Mouse (Mus musculus) layer of hippocampus, postnatal 25 days (tissue): ENCODE measurements around the gene Npy4r. TPM values are rescaled to one million over a fixed set of nuclear protein-coding genes. Genes with fewer than 3 reads are reported as not detected.

Experiments
- DNase-seq, 2 experiments: peaks; one replicate each; pipeline ENCODE4 v3.0.0; 2022; ENCODE audit warnings: mixed read lengths in 2 of 2, low spot score in 1 of 2; ENCODE audit errors: extremely low spot score in 1 of 2
- total RNA-seq, 2 experiments: library from RNA; stranded (reverse); gene quantifications; 2 replicates each; pipeline ENCODE4 v1.2.3; 2021

The Npy4r gene
- total RNA-seq, result not detected

DNA sequence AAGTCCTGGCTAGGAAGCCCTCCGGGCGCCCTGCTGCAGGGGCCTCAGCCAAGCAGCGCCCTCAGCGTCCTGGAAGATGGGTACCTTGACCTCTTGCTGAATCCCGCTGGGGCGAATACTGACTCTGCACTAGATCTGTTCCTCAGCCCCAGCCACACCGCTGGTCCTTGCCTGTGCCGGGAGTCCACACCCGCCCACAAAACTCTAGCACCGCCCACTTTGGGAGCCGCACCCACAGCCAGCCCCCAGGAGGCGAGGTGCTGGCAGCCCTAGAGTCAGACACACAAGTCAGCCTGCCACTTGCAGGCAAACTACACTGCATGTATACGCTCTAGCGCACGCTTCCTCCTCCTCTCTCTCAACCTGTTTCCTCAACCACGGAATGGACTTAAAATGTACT, at the start of gene Npy4r:
Gene Npy4r, minus strand, starts transcription at position 148 of the 400 bp plus-strand sequence.
- no peak for DNase-seq

DNA sequence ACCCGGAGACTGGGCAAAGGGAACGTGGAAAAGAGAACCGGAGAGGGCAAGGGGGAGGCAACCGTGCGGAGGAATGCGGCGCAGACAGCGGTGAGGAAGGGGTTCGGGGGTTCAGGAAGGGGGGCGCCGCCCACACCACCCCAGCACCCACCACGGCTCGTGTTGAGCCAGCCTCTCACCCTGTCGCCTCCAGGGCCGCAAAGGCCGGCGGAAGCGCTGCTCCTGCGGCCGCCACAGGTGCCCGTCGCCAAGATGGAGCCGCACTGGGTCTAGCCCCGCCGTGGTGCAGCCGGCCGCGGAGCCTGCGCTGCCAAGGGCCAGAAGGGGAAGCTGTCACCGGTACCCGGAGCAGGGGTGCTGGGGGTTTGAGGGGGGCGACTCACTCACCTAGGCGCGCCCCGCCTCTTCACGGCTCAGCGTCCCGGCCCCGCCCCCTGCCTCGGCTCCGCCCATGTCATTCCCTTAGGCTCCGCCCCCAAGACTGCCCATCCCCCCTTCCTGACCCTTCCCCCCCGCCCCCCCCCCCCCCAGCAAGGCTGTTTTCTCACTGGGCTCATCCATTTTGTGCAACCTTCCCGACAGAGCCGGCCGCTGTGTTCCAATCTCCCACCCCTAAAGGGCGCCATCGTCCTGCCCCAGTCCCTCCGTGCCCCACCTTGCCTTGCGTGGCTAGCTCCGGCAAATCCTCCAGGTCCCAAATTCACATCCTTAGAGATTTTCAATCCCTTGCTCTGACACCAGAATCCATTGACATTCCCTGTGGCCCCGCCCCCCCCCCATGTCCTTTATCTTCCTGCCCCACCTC, 49.1 kb upstream of the Npy4r start, which contains the start of gene Gprin2:
Gene Gprin2, minus strand, starts transcription at position 423 of the 805 bp plus-strand sequence.
- peak in 1 of 2 experiments; percentile 38 for DNase-seq

DNA sequence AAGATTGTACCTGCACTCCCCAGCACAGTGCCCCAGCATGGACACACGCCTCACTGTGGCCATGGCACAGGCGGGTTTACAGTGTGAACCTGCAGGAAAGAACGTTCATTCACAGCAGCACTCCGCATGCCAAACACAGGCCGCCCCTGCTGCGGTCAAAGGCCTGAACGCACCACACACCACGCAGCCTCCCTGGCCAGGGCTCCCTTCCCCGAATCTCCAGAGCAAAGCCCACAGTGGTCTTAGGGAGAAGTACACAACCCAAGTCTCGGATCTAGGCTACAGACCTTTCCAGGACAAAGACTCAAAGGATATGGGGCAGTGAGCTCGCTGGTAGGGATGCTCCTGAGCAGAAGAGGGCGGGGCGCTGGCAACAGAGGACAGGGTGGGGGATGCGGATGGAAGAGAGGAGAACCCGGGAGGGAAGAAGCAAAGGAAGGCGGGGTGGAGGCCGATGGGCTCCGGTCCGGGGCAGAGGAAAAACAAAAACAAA, 48.5 kb upstream of the Npy4r start:
- peak in 1 of 2 experiments; percentile 10 for DNase-seq

DNA sequence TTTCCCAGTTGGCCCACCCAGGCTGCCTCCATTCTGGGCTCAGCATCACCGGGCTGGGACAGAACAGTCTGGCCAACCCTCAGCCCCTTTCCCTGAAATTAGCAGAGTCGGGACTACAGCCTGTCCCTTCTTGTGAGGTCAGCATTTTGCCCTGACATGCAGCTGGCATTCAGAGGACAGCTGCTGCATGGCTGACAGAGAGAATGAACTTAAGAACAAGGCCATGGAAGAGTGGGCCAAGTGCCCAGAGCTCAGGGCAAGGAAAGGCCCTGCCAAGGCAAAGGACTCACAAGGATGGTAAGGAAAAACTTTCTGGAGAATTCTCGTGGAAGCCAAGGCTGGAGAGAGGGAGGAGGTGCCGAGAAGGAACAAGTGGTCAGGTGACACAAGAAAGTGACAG, 44.4 kb upstream of the Npy4r start:
- DNase-seq, result no peak

DNA sequence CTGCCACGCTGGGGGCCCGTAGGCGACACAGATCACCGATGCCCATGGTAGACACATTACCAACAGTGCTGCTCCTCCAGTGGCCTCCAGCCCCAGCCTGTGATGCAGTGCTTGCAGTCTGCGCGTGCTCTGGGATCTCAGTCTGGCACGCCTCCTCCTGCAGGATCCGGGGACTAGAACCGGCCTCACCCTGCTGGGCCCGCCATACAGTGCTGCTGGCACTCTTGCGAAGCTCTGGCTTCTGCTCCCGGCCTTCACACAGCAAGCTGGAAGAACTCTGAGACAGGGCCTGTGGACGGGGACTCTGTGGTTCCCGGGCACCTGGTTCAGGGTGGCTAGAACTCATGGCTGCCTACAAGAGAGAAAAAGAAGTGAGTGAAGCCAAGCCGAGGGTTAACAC, 43.2 kb upstream of the Npy4r start:
- DNase-seq, result no peak

DNA sequence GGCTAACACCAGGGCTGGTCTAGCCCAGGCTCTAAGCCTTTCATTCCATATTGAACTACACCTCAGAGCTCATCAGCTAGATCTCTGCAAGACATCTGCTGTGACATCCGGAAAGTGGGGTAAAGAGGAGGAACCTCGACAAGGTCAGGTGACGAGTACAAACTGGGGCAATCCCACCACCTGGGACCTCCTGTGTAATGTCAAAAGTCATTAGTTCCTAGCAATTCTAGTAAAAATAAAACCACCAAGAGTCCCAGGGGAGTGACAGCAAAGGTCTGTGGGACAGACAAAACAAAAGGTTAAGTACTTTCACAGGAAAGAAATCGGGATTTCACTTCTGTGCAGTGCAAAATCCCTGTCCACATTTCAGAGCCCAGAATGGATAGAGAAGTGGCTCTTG, 41.6 kb upstream of the Npy4r start:
- no peak for DNase-seq

DNA sequence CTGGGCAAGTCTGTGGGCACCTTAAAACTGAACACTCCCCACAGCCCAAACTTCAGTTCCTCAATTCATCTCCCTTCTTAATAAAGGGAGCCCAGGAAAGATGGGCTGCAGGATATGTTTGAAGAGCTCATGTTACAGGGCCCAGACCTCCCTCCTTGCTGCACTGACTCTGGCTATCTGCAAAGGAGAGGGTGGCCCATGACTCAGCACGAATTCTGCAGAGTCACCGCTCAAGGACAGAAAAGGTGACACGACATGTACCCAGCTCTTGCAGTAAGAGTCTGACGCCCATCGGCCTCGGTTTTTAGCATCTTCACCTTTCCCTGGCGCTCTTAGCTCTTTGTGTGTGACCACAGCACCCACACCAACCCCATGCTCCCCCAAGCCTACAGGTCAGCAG, 38.1 kb upstream of the Npy4r start:
- DNase-seq, result no peak

DNA sequence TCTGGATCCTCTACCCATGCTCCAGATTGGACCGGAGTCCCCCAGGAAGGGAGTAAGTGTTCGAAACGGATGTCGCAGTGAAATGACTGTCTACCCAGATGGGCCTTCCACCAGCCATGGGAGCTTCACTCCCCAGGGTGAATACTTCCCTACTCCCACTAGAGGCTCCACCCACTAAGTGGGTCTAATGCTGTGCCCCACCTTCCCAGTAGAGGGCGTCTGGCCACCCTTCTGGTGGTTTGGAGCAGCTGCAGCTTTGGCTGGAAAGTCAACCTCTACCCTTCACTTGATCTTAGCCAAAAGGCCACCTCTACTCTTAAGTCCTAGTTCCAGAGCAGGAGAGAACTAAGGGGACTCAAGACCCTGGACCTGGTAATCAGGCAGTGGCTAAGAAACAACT, 36.3 kb upstream of the Npy4r start:
- peak in 1 of 2 experiments; percentile 44 for DNase-seq

DNA sequence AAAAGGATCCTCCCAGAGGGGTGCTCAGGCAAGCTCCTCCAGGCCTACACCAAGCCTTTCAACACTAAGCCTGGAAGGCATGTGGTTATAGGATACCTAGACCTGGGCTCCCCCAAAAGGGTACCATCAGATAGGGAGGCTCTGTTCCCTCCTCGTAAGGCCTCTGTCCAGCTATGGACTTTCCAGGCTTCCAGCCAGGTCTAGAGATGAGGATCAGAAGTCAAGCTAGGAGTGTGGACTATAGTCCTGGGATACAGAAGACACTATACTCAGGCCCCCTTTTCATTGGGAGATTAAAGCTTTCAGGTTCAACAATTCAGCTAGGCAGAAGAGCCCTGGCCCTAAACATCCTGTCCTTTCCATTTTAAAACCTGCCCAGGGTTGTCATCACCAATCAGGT, 30.8 kb upstream of the Npy4r start:
- no peak for DNase-seq

DNA sequence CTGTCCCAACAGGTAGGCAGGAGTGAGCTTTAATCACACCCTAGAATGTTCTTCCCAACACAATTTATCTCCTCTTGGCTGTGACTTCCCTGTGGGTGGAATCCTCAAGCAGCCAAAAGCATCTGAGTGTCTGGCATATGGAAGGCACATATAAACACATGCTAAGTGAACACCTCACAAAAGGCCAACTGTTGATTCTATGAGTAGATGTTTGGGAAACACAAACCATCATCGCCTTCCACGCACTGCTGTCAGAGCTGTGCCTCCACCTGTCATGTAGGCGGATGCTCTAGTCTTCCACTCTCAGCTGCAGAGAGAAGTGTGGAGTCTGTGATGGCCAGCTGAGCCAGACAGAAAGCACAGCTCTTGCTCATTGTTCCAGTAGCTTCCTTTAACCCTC, 27.1 kb upstream of the Npy4r start:
- DNase-seq, result peak in 1 of 2 experiments; percentile 27

DNA sequence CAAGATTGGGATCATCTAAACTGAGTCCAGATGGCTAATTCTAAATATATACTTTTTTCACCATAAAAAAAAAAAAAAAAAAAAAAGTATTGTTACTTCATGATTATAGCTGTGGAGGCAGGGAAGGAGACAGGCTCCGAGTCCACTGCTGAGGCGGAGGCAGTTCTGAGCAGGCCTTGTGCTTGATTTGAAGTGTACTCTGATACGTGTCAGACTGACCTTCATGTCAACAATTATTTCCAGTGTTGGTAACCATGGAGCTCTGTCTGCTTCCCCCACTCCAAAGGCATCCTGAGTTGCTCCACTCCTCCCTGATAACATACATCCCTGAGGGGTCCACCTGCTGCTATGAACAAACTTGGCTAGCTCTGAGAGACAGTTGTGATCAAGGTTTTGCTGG, 18.8 kb upstream of the Npy4r start:
- no peak for DNase-seq

DNA sequence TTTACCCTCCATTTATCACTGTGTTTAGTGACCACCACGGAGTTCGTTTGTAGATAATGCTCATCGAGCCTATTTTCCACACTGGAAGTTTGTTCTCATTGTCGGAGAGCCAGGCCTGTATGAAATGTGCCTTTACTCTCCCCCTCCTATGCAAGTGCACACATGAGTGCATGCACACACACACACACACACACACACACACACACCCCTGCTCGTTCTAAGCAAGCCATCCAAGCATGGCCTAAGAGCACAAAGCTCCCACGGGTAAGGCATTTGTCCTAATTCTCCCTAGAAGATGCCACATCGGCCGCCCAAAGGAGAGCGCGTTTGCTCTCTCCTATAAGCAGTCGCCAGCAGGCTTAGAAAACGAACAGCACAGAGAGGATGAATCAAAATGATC, 3.5 kb upstream of the Npy4r start:
- DNase-seq, result no peak

DNA sequence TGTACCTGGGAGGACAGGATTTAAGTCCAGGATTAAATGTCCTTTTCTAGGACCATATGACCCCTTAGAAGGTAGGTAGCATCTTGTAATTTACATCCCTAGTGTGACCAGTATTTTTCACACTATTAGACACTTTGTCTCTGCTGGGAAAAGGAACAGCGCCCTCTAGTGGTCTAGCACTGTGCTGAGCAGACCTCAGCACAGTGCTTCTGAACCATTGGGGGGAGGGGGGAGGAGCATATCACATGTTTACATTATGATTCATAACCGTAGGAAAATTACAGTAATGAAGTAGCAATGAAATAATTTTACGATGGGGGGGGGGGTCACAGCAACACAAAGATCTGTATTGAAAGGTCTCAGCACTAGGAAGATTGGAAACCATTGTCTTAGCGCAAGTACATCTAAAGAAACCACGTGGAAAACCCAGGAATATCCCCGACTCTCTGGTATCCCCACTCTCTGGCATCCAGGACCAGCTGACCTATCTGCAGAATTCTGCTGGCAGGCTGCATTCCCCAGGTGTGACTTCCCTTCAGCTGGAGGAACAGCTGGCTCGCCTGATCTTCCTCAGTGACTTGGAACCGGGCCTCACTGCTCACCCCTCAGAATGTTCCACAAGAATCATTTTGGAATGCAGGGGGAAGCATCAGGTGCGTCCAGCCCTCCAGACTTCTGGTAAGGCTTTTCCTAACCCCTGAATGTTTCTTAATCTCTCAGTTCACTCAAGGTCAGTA, 2.5 kb upstream of the Npy4r start:
- peak; percentile 15 to 66 for DNase-seq

DNA sequence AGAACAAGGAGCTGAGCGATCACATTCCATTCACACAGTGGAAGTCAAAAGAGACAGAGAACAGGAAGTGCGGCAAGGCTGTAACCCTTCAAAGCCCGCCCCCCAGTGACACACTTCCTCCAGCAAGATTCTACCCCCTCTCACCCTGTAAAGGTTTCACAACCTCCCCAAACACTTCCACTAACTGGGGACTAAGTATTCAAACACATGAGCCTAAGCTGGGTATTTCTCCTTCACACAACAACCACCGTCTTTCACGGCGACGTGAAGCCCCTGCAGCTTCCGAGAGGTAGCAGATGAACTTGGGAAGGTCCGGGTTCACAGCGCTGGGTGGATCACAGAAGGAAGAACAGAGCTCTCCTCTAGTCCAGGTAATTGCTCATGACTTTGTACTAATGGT, 9.4 kb downstream of the Npy4r start:
- no peak for DNase-seq

DNA sequence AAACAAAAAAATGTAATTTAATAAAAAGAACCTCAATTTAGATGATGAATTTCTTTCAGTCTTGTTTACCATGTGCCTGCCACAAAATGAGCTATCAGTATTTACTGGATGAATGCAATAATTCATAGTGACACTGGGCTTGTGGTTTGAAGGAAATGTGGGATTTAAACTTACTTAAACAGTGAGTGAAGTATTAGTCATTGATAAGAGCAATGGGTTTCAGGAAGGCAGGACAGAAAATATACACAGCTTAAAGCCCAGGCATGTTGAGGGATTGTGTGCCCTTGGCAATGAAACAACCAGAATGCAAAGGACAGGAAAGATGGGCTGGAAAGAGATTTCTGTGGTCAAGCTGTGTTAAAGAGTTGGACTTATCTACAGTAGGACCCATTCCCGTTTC, 10.0 kb downstream of the Npy4r start:
- DNase-seq, result no peak

DNA sequence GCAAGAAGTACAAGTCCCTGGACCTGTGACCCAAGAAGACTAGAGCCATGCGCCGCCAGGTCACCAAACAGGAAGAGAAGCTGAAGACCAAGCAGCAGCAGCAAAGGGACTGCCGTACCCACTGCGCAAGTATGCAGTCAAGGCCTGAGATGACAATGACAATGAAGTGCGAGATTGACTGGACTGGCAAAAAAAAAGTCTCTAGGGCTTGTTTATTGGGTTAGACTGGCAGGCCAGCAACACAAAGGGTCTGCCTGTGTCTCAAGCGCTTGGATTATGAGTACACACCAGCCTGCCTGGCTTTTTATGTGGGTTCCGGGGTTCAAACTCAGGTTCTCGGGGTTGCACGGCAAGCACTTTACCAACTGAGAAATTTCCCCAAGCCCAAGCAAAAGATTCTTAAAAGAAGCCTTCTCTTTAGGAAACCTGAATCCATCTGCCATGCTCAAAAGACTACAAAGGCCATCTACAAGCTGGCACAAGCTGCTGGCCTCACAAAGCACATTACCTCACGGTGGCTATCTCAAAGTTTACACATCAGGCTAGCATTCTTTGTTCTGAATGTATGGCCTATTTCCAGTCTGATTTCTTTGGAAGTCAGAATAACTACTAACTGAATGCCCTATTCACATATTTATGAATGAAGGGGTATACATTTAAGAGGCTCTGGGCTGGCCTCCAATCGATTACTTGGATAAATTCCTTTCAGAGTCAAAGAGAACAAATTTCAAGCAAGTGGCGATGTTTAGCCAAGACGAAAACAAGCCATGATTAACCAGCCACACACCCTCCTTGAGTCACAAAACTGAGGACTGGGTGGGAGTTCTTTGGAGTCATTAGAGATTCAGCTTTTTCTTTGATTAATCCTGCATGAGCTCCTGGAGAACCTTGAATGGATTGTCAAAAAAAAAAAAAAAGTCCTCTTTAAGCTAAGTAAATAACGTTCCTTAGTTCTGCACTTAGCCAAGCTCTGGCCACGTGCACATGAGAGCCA, 12.3 kb downstream of the Npy4r start:
- DNase-seq, result no peak

DNA sequence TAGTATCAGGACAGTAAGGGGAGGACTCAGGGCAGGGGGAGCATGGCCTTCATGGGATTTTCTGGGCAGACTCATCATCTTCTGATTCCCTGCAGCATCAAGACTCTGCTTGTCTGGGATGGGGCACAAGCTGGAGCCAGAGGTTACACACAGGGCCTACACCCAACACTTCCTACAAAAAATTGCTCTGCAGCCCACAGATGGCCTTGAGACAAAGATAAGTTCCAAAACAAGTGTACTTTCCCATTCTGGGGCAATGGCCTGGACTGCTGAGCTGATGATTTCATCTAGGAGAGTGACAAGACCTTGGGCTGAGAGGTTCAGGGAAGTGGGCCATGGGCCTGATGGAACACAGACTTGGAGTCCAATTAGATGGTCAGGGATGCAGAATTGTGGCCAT, 16.9 kb downstream of the Npy4r start:
- no peak for DNase-seq

DNA sequence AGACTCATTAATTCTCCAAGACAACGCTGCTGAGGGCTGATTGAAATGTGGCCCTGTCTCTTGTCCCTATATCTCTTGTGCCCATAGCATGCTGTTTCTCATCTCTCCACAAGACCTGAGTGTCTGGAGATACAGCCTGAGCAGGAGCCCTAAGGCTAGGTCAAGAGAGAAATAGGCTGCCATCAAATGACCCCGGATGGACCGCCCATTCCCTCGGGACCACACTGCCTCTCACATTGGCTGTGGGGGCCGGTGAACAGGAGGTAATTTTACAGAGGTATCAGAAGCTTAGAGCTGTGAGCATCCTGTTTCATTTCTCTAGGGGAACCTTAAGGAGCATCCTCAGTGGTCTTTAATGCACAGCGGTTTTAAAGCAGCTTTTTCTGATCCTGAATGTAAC, 21.1 kb downstream of the Npy4r start:
- no peak for DNase-seq

DNA sequence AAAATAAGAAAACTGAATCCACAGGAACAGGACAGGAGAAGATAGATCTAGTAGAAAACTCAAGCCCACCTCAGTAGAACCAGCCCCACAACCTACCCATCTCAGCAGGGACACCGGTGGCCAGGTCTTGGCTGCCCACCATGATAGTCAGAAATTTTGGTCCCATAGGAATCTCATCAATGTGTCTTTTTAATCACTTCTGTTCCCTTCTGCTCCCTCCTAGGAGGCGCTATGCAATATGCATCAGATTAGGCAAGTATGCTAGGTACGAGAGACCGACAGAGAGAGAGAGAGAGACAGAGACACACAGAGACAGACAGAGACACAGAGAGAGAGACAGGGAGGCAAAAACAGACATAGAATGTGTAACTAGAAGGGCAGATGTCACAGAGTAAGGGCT, 30.6 kb downstream of the Npy4r start:
- no peak for DNase-seq

DNA sequence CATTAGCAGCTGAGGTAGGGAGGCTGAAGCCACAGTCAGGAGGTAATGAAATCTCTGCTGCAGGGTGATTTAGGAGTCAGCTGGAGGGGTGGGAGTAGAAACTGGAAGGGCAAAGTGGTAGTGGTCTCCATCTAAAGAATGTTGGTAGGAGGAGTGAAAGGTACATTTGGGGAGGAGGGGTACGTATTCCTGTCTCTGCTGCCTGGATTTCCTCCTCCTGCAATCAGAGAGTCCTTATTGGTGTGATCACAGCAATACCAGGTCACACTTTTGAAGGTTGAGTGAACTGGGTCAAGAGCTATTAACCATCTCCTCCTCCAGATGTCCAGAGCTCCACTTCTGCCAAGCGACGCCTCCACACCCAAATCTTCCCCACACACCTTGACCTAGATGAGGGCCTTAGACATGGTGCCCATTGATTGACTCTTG, 31.4 kb downstream of the Npy4r start:
- DNase-seq, result no peak
